26 mouse cellular contexts compared by ENCODE assay signal in genomic region chr13:29521321-29521720, GRCm38 (mm10).
DNase-seq lines count a peak whose midpoint lies in the region; ATAC-seq and TF ChIP-seq lines count a peak whose summit lies in the region.
"Had no signal": no experiment of that assay in that cellular context is flagged by ENCODE, and none has a peak within 500 bp of the region (broad histone marks: within the 10 kb centered on the region; RNA-seq: fewer than 3 reads in every experiment).

No protein-coding gene starts in this region.

- no peak for TF ChIP-seq CTCF in CH12.LX (conservative IDR thresholded peaks at IDR 0.05 in 1 of 2, IDR thresholded peaks at IDR 0.05 in 1 of 2; ENCODE audit: low read depth in 2 of 2, low read length in 2 of 2)

- dilution Hi-C loops in CH12.LX (cut with MboI; ENCODE audit: extremely low pct_ligation_motif_present, extremely low pct_unique_long_range_greater_than_20kb, low sequenced_read_pairs) = no loop called here

- DNase-seq in embryonic facial prominence, embryonic 14.5 days (ENCODE audit: low spot score) = peak; percentile 31
- no peak for DNase-seq in embryonic facial prominence, embryonic 10.5 days (ENCODE audit: low spot score)
- DNase-seq in heart, adult 11 months = peak; percentile 35
- DNase-seq in heart, embryonic 10.5 days (ENCODE audit: low spot score) = no peak
- DNase-seq in CH12.LX (ENCODE audit: extremely low read depth) = peak; percentile 46
- DNase-seq: adrenal gland, adult 2 months; adrenal gland, postnatal 10 days; adrenal gland, postnatal 25 days; B cell, adult 2 months; cerebellum, adult 11 months; cerebellum, adult 18-20 months; cerebellum, adult 8-10 months; cerebellum, adult 9-11 months; cerebellum, postnatal 14 days; cerebellum, postnatal 36 days; embryo, embryonic 11 days had no signal

- H3K4me1 ChIP-seq in embryonic facial prominence, embryonic 14.5 days (ENCODE audit: control insufficient read depth, insufficient read depth, low read length) = no peaks in the 10 kb centered on the region
- H3K4me1 ChIP-seq in embryonic facial prominence, embryonic 10.5 days = 0 out of 2 replicates have a peak, but pooled peaks cover 4% of the 10 kb centered on the region
- H3K4me1 ChIP-seq in heart, embryonic 10.5 days = no peaks in the 10 kb centered on the region
- H3K4me1 ChIP-seq in midbrain, embryonic 12.5 days = no peaks in the 10 kb centered on the region; the same call in 1 of the 2 replicates
- H3K4me1 ChIP-seq in midbrain, embryonic 16.5 days (ENCODE audit: control insufficient read depth, insufficient read depth, low read length) = no peaks in the 10 kb centered on the region
- peaks cover 7 to 32% of the 10 kb centered on the region in 2 experiments for H3K4me1 ChIP-seq in CH12.LX (ENCODE audit: control insufficient read depth in 1 of 2, insufficient read depth in 2 of 2)
- H3K4me1 ChIP-seq: embryonic facial prominence, embryonic 12.5 days; embryonic facial prominence, embryonic 15.5 days; forebrain, embryonic 10.5 days; forebrain, embryonic 12.5 days had no signal

- in situ Hi-C loops in CH12.LX (cut with MboI; ENCODE audit: low pct_ligation_motif_present, low pct_unique_long_range_greater_than_20kb, low sequenced_read_pairs) = no loop called here

- no peaks in the 10 kb centered on the region for H3K36me3 ChIP-seq in embryonic facial prominence, embryonic 14.5 days (ENCODE audit: control insufficient read depth, insufficient read depth, low read length)
- no peaks in the 10 kb centered on the region for H3K36me3 ChIP-seq in embryonic facial prominence, embryonic 10.5 days (replicated peaks)
- H3K36me3 ChIP-seq in heart, embryonic 10.5 days = no peaks in the 10 kb centered on the region
- H3K36me3 ChIP-seq in midbrain, embryonic 12.5 days = no peaks in the 10 kb centered on the region
- H3K36me3 ChIP-seq in midbrain, embryonic 16.5 days (ENCODE audit: control insufficient read depth, insufficient read depth, low read length) = no peaks in the 10 kb centered on the region
- H3K36me3 ChIP-seq in CH12.LX (replicated peaks in 1 of 2; ENCODE audit: control insufficient read depth in 1 of 2, insufficient read depth in 1 of 2, low read length in 1 of 2) = peaks cover 0 to 15% of the 10 kb centered on the region in 2 experiments
- H3K36me3 ChIP-seq: embryonic facial prominence, embryonic 12.5 days; embryonic facial prominence, embryonic 15.5 days; forebrain, embryonic 10.5 days; forebrain, embryonic 12.5 days had no signal

- no peak overlapping the region for H3K4me3 ChIP-seq in embryonic facial prominence, embryonic 14.5 days (ENCODE audit: low read depth, low read length)
- H3K4me3 ChIP-seq in embryonic facial prominence, embryonic 10.5 days = no peak overlapping the region
- no peak overlapping the region for H3K4me3 ChIP-seq in heart, embryonic 10.5 days
- no peak overlapping the region for H3K4me3 ChIP-seq in midbrain, embryonic 12.5 days
- no peak overlapping the region for H3K4me3 ChIP-seq in midbrain, embryonic 16.5 days (ENCODE audit: low read depth, low read length)
- no peak overlapping the region for H3K4me3 ChIP-seq in CH12.LX (replicated peaks in 1 of 3; ENCODE audit: low read depth in 2 of 3, low read length in 2 of 3, poor library complexity in 1 of 3)
- H3K4me3 ChIP-seq: embryonic facial prominence, embryonic 12.5 days; embryonic facial prominence, embryonic 15.5 days; erythroblast, embryonic 14.5 days; forebrain, embryonic 10.5 days; forebrain, embryonic 12.5 days had no signal

- ATAC-seq in embryonic facial prominence, embryonic 14.5 days (ENCODE audit: low read depth) = no peak
- 0 out of 2 replicates have a peak, but pooled peaks have one; percentile 16 for ATAC-seq in midbrain, embryonic 12.5 days (ENCODE audit: low FRiP score, low read depth)
- ATAC-seq in midbrain, embryonic 16.5 days = no peak
- ATAC-seq: CD4-positive, CD25-positive, alpha-beta regulatory T cell, adult 4 months; forebrain, embryonic 14.5 days; forebrain, embryonic 16.5 days had no signal

- H3K9me3 ChIP-seq in embryonic facial prominence, embryonic 14.5 days (ENCODE audit: control insufficient read depth, low read length) = no peaks in the 10 kb centered on the region
- H3K9me3 ChIP-seq in embryonic facial prominence, embryonic 10.5 days = no peaks in the 10 kb centered on the region
- H3K9me3 ChIP-seq in heart, embryonic 10.5 days = no peaks in the 10 kb centered on the region
- no peaks in the 10 kb centered on the region for H3K9me3 ChIP-seq in midbrain, embryonic 12.5 days
- H3K9me3 ChIP-seq in midbrain, embryonic 16.5 days (replicated peaks; ENCODE audit: control insufficient read depth, low read length, poor library complexity, severe bottlenecking) = no peaks in the 10 kb centered on the region
- H3K9me3 ChIP-seq in CH12.LX (replicated peaks; ENCODE audit: low read length) = no peaks in the 10 kb centered on the region
- H3K9me3 ChIP-seq: embryonic facial prominence, embryonic 12.5 days; embryonic facial prominence, embryonic 15.5 days; forebrain, embryonic 10.5 days; forebrain, embryonic 12.5 days had no signal

- 76% methylated on average over 4 of the region's 4 CpGs for WGBS in embryonic facial prominence, embryonic 14.5 days
- 83% methylated on average over 4 of the region's 4 CpGs for WGBS in embryonic facial prominence, embryonic 10.5 days
- 86% methylated on average over 4 of the region's 4 CpGs for WGBS in heart, embryonic 10.5 days
- WGBS in midbrain, embryonic 12.5 days = 85% methylated on average over 4 of the region's 4 CpGs
- 83% methylated on average over 4 of the region's 4 CpGs for WGBS in midbrain, embryonic 16.5 days

- H3K27ac ChIP-seq in embryonic facial prominence, embryonic 14.5 days (replicated peaks; ENCODE audit: low read depth, low read length) = no peak overlapping the region
- no peak overlapping the region for H3K27ac ChIP-seq in embryonic facial prominence, embryonic 10.5 days (replicated peaks)
- H3K27ac ChIP-seq in heart, embryonic 10.5 days = no peak overlapping the region
- H3K27ac ChIP-seq in midbrain, embryonic 12.5 days (replicated peaks) = no peak overlapping the region
- no peak overlapping the region for H3K27ac ChIP-seq in midbrain, embryonic 16.5 days (ENCODE audit: low read length)
- H3K27ac ChIP-seq in CH12.LX (ENCODE audit: insufficient read depth, low read depth) = no peak overlapping the region
- H3K27ac ChIP-seq: embryonic facial prominence, embryonic 12.5 days; embryonic facial prominence, embryonic 15.5 days; forebrain, embryonic 10.5 days; forebrain, embryonic 12.5 days had no signal

- TF ChIP-seq EP300 in CH12.LX (IDR thresholded peaks at IDR 0.05; ENCODE audit: low read length) = peak; percentile 48; the same call in 1 of the 2 replicates

- H3K79me2 ChIP-seq in CH12.LX (replicated peaks; ENCODE audit: control insufficient read depth, extremely low read depth, insufficient read depth, poor library complexity, severe bottlenecking) = no peaks in the 10 kb centered on the region

- no peak overlapping the region for H3K4me2 ChIP-seq in embryonic facial prominence, embryonic 14.5 days (ENCODE audit: low read depth, low read length)
- no peak overlapping the region for H3K4me2 ChIP-seq in midbrain, embryonic 12.5 days (replicated peaks)
- H3K4me2 ChIP-seq in midbrain, embryonic 16.5 days (ENCODE audit: low read length) = no peak overlapping the region
- H3K4me2 ChIP-seq in CH12.LX (ENCODE audit: insufficient read depth, low read depth, poor library complexity, severe bottlenecking) = no peak overlapping the region
- H3K4me2 ChIP-seq: embryonic facial prominence, embryonic 12.5 days; embryonic facial prominence, embryonic 15.5 days; forebrain, embryonic 12.5 days had no signal

- no peaks in the 10 kb centered on the region for H3K27me3 ChIP-seq in embryonic facial prominence, embryonic 14.5 days (replicated peaks; ENCODE audit: control insufficient read depth, insufficient read depth, low read length)
- H3K27me3 ChIP-seq in embryonic facial prominence, embryonic 10.5 days (replicated peaks; ENCODE audit: low read depth, poor library complexity, severe bottlenecking) = no peaks in the 10 kb centered on the region
- H3K27me3 ChIP-seq in heart, embryonic 10.5 days (ENCODE audit: insufficient read depth, poor library complexity, severe bottlenecking) = no peaks in the 10 kb centered on the region
- H3K27me3 ChIP-seq in midbrain, embryonic 12.5 days = no peaks in the 10 kb centered on the region
- no peaks in the 10 kb centered on the region for H3K27me3 ChIP-seq in midbrain, embryonic 16.5 days (ENCODE audit: control insufficient read depth, insufficient read depth, low read depth, low read length)
- no peaks in the 10 kb centered on the region for H3K27me3 ChIP-seq in CH12.LX (replicated peaks)
- H3K27me3 ChIP-seq: embryonic facial prominence, embryonic 12.5 days; embryonic facial prominence, embryonic 15.5 days; forebrain, embryonic 12.5 days had no signal

- TF ChIP-seq POLR2A in CH12.LX (IDR thresholded peaks at IDR 0.05; ENCODE audit: low read depth, low read length) = no peak

- no peak overlapping the region for H3K9ac ChIP-seq in embryonic facial prominence, embryonic 14.5 days (ENCODE audit: low read depth, low read length)
- no peak overlapping the region for H3K9ac ChIP-seq in midbrain, embryonic 12.5 days (replicated peaks)
- H3K9ac ChIP-seq in midbrain, embryonic 16.5 days (ENCODE audit: low read depth, low read length) = no peak overlapping the region
- no peak overlapping the region for H3K9ac ChIP-seq in CH12.LX (ENCODE audit: insufficient read depth, low read depth)
- H3K9ac ChIP-seq: embryonic facial prominence, embryonic 12.5 days; embryonic facial prominence, embryonic 15.5 days; forebrain, embryonic 12.5 days had no signal

- no peak for TF ChIP-seq RAD21 in CH12.LX (IDR thresholded peaks at IDR 0.05; ENCODE audit: low read depth, low read length)

TF ChIP-seq in CH12.LX, 34 proteins besides CTCF, POLR2A, EP300 and RAD21:
- TF ChIP-seq MAFK (IDR thresholded peaks at IDR 0.05; ENCODE audit: insufficient replicate concordance, low read length) (peak; percentile 81), JUND (conservative IDR thresholded peaks at IDR 0.05; ENCODE audit: low read depth, low read length) (0 out of 2 replicates have a peak, but pooled peaks have one; percentile 38), NELFE (IDR thresholded peaks at IDR 0.05; ENCODE audit: low read depth, low read length) (no peak)

Comparison
In these comparisons a context has a peak if more than half of its experiments do, and no peak if none do; other contexts are left out.
1. DNase-seq: peak in embryonic facial prominence, embryonic 14.5 days (single experiment), heart, adult 11 months (single experiment) and CH12.LX (single experiment); none in embryonic facial prominence, embryonic 10.5 days (single experiment) and heart, embryonic 10.5 days (single experiment).